Mouse (Mus musculus): ENCODE data around the gene Gm10260. TPM values are rescaled to one million over a fixed set of nuclear protein-coding genes. Genes with fewer than 3 reads are reported as not detected.

Gene Gm10260
- total and polyA plus RNA-seq, 3 experiments, result 409 to 4,123 (median 3,111) TPM

GRCm38 (mm10) chr13:97769205-97769604 lies 8.8 kb upstream of the Gm10260 start:
- Histone ChIP-seq H3K9me3 (replicated peaks; ENCODE audit: insufficient read depth, low read length) (no peaks in the 10 kb centered on the region), H3K79me2 (ENCODE audit: control insufficient read depth, insufficient read depth, low read length, poor library complexity) (no peaks in the 10 kb centered on the region), H3K4me1 (ENCODE audit: control insufficient read depth in 1 of 2, insufficient read depth in 2 of 2, low read length in 2 of 2) (no peaks in the 10 kb centered on the region), H3K36me3 (ENCODE audit: control insufficient read depth in 1 of 2, insufficient read depth in 2 of 2, low read length in 2 of 2) (no peaks in the 10 kb centered on the region), H3K4me3 (ENCODE audit: control insufficient read depth in 1 of 2, insufficient read depth in 1 of 2, low read depth in 2 of 2, low read length in 2 of 2) (no peak overlapping the region), H3K27ac (ENCODE audit: control insufficient read depth, low read depth, low read length) (no peak overlapping the region), H3K9ac (ENCODE audit: control insufficient read depth, low read depth, low read length, poor library complexity, severe bottlenecking) (no peak overlapping the region), H3K27me3 (ENCODE audit: control insufficient read depth in 1 of 2, insufficient read depth in 2 of 2, low read length in 2 of 2) (no peaks in the 10 kb centered on the region)
- no peak for TF ChIP-seq TBP (IDR thresholded peaks at IDR 0.05; ENCODE audit: low read depth, low read length)
- no peak for TF ChIP-seq ZKSCAN1 (IDR thresholded peaks at IDR 0.05; ENCODE audit: low read depth, low read length)
- no peak for TF ChIP-seq JUND (IDR thresholded peaks at IDR 0.05; ENCODE audit: low read depth, low read length)
- TF ChIP-seq MAZ (IDR thresholded peaks at IDR 0.05; ENCODE audit: low read depth, low read length), result no peak
- TF ChIP-seq POLR2A (IDR thresholded peaks at IDR 0.05; ENCODE audit: control insufficient read depth in 1 of 2, insufficient read depth in 1 of 2, low read depth in 1 of 2, low read length in 2 of 2, poor library complexity in 1 of 2), result no peak
- no peak for TF ChIP-seq BHLHE40 (IDR thresholded peaks at IDR 0.05; ENCODE audit: borderline replicate concordance, low read depth, low read length)
- no peak for TF ChIP-seq SMC3 (IDR thresholded peaks at IDR 0.05; ENCODE audit: low read depth, low read length)
- no peak for TF ChIP-seq MAX (IDR thresholded peaks at IDR 0.05; ENCODE audit: low read length)
- no peak for TF ChIP-seq EP300 (IDR thresholded peaks at IDR 0.05; ENCODE audit: low read depth in 1 of 2, low read length in 2 of 2)
- TF ChIP-seq CTCF (IDR thresholded peaks at IDR 0.05 in 2 of 3, conservative IDR thresholded peaks at IDR 0.05 in 1 of 3; ENCODE audit: control insufficient read depth in 1 of 3, insufficient read depth in 1 of 3, low read depth in 2 of 3, low read length in 3 of 3, poor library complexity in 1 of 3, severe bottlenecking in 1 of 3), result no peak
- no peak for TF ChIP-seq USF1 (IDR thresholded peaks at IDR 0.05; ENCODE audit: low read depth, low read length)
- no peak for DNase-seq (ENCODE audit: low read depth, low spot score)

GRCm38 (mm10) chr13:97768803-97769202 lies 8.4 kb upstream of the Gm10260 start:
- H3K79me2 ChIP-seq (ENCODE audit: control insufficient read depth, insufficient read depth, low read length, poor library complexity), result no peaks in the 10 kb centered on the region
- no peak overlapping the region for H3K9ac ChIP-seq (ENCODE audit: control insufficient read depth, low read depth, low read length, poor library complexity, severe bottlenecking)
- H3K4me3 ChIP-seq (ENCODE audit: control insufficient read depth in 1 of 2, insufficient read depth in 1 of 2, low read depth in 2 of 2, low read length in 2 of 2), result no peak overlapping the region
- H3K27ac ChIP-seq (ENCODE audit: control insufficient read depth, low read depth, low read length), result no peak overlapping the region
- H3K4me1 ChIP-seq (ENCODE audit: control insufficient read depth in 1 of 2, insufficient read depth in 2 of 2, low read length in 2 of 2), result no peaks in the 10 kb centered on the region
- no peaks in the 10 kb centered on the region for H3K27me3 ChIP-seq (ENCODE audit: control insufficient read depth in 1 of 2, insufficient read depth in 2 of 2, low read length in 2 of 2)
- H3K9me3 ChIP-seq (replicated peaks; ENCODE audit: insufficient read depth, low read length), result no peaks in the 10 kb centered on the region
- no peak for DNase-seq (ENCODE audit: low read depth, low spot score)
- no peaks in the 10 kb centered on the region for H3K36me3 ChIP-seq (ENCODE audit: control insufficient read depth in 1 of 2, insufficient read depth in 2 of 2, low read length in 2 of 2)
- no peak for TF ChIP-seq GABPA (IDR thresholded peaks at IDR 0.05; ENCODE audit: low read depth, low read length)
- TF ChIP-seq TCF12 (IDR thresholded peaks at IDR 0.05; ENCODE audit: low read depth, low read length), result no peak
- no peak for TF ChIP-seq USF1 (IDR thresholded peaks at IDR 0.05; ENCODE audit: low read depth, low read length)
- TF ChIP-seq CTCF (IDR thresholded peaks at IDR 0.05 in 2 of 3, conservative IDR thresholded peaks at IDR 0.05 in 1 of 3; ENCODE audit: control insufficient read depth in 1 of 3, insufficient read depth in 1 of 3, low read depth in 2 of 3, low read length in 3 of 3, poor library complexity in 1 of 3, severe bottlenecking in 1 of 3), result no peak
- TF ChIP-seq MYC (IDR thresholded peaks at IDR 0.05; ENCODE audit: low read depth, low read length), result no peak
- no peak for TF ChIP-seq GATA1 (IDR thresholded peaks at IDR 0.05; ENCODE audit: low read depth, low read length)
- TF ChIP-seq BHLHE40 (IDR thresholded peaks at IDR 0.05; ENCODE audit: borderline replicate concordance, low read depth, low read length), result no peak
- TF ChIP-seq ZKSCAN1 (IDR thresholded peaks at IDR 0.05; ENCODE audit: low read depth, low read length), result no peak
- TF ChIP-seq USF2 (IDR thresholded peaks at IDR 0.05; ENCODE audit: borderline replicate concordance in 1 of 2, insufficient read depth in 1 of 2, low read depth in 1 of 2, low read length in 2 of 2), result no peak
- TF ChIP-seq POLR2A (IDR thresholded peaks at IDR 0.05; ENCODE audit: control insufficient read depth in 1 of 2, insufficient read depth in 1 of 2, low read depth in 1 of 2, low read length in 2 of 2, poor library complexity in 1 of 2), result no peak
- TF ChIP-seq TAL1 (IDR thresholded peaks at IDR 0.05; ENCODE audit: low read length), result no peak
- no peak for TF ChIP-seq RCOR1 (IDR thresholded peaks at IDR 0.05; ENCODE audit: low read depth, low read length)
- TF ChIP-seq ZMIZ1 (IDR thresholded peaks at IDR 0.05; ENCODE audit: low read depth, low read length), result no peak
- TF ChIP-seq SMC3 (IDR thresholded peaks at IDR 0.05; ENCODE audit: low read depth, low read length), result no peak
- TF ChIP-seq POLR2AphosphoS2 (IDR thresholded peaks at IDR 0.05; ENCODE audit: low read length), result no peak
- TF ChIP-seq NELFE (IDR thresholded peaks at IDR 0.05; ENCODE audit: low read depth, low read length), result no peak
